Mouse (Mus musculus) myocyte (in vitro differentiated cells): ENCODE measurements at regions not wholly inside any gene's neighbourhood (a gene's known extent, or its start where the extent isn't known, plus 50 kb on each side); places are given as distances from the start of the nearest gene placed in this dataset.

ENCODE experiments used
- CEBPB ChIP-seq: IDR thresholded peaks from 2 replicates; pipeline ENCODE4 v1.6.1; 2011; ENCODE audit warnings: mild to moderate bottlenecking, moderate library complexity; ENCODE audit not compliant: poor library complexity, insufficient read depth, severe bottlenecking
- E2F4 ChIP-seq: IDR thresholded peaks from one replicate; pipeline ENCODE4 v1.6.1; 2011; ENCODE audit warnings: mild to moderate bottlenecking, control low read depth, moderate library complexity; ENCODE audit not compliant: insufficient read depth
- MAX ChIP-seq: IDR thresholded peaks from one replicate; pipeline ENCODE4 v1.6.1; 2011; ENCODE audit warnings: low read depth, mild to moderate bottlenecking, control low read depth
- MYOD1 ChIP-seq, 3 experiments: IDR thresholded peaks; one replicate each; pipeline ENCODE4 v1.6.1; 2011; ENCODE audit warnings: control low read depth in 2 of 3, low read depth in 2 of 3, mild to moderate bottlenecking in 2 of 3, moderate library complexity in 1 of 3; ENCODE audit not compliant: insufficient read length in 2 of 3, control insufficient read depth in 1 of 3
- MYOG ChIP-seq, 3 experiments: IDR thresholded peaks; one replicate each; pipeline ENCODE4 v1.6.1; 2011; ENCODE audit warnings: control low read depth in 2 of 3, low read depth in 2 of 3, mild to moderate bottlenecking in 2 of 3; ENCODE audit not compliant: insufficient read length in 2 of 3, control insufficient read depth in 1 of 3, insufficient read depth in 1 of 3
- POLR2A ChIP-seq: IDR thresholded peaks from one replicate; pipeline ENCODE4 v1.6.1; 2011; ENCODE audit warnings: low read depth, mild to moderate bottlenecking, control low read depth, moderate library complexity; ENCODE audit not compliant: insufficient read length
- POLR2AphosphoS2 ChIP-seq: IDR thresholded peaks from one replicate; pipeline ENCODE4 v1.6.1; 2011; ENCODE audit warnings: low read depth, control low read depth; ENCODE audit not compliant: insufficient read length
- SRF ChIP-seq: IDR thresholded peaks from one replicate; pipeline ENCODE4 v1.6.1; 2011; ENCODE audit warnings: low read depth; ENCODE audit not compliant: control insufficient read depth, insufficient read length
- TCF12 ChIP-seq: IDR thresholded peaks from one replicate; pipeline ENCODE4 v1.6.1; 2011; ENCODE audit warnings: mild to moderate bottlenecking, control low read depth; ENCODE audit not compliant: poor library complexity, insufficient read depth, severe bottlenecking
- TCF3 ChIP-seq: IDR thresholded peaks from one replicate; pipeline ENCODE4 v1.6.1; 2011; ENCODE audit warnings: low read depth, control low read depth; ENCODE audit not compliant: insufficient read length
- USF1 ChIP-seq: IDR thresholded peaks from one replicate; pipeline ENCODE4 v1.6.1; 2011; ENCODE audit warnings: low read depth, mild to moderate bottlenecking, control low read depth, moderate library complexity

GRCm38 (mm10) chr8:113141131-113141530 is 494.3 kb upstream of the Mon1b start:
- TF ChIP-seq TCF12 = no peak
- TF ChIP-seq POLR2A = no peak
- TF ChIP-seq MYOD1 (IDR thresholded peaks at IDR 0.05; ENCODE audit: control insufficient read depth in 1 of 3, insufficient read length in 2 of 3, low read depth in 2 of 3) = no peak
- no peak for TF ChIP-seq E2F4
- no peak for TF ChIP-seq USF1
- no peak for TF ChIP-seq CEBPB
- no peak for TF ChIP-seq POLR2AphosphoS2
- TF ChIP-seq MAX = no peak
- no peak for TF ChIP-seq SRF
- TF ChIP-seq TCF3 = no peak
- TF ChIP-seq MYOG (IDR thresholded peaks at IDR 0.05; ENCODE audit: control insufficient read depth in 1 of 3, insufficient read depth in 1 of 3, insufficient read length in 2 of 3, low read depth in 2 of 3) = no peak
